Mouse (Mus musculus): ENCODE measurements around the gene Trmt2b. TPM values are rescaled to one million over a fixed set of nuclear protein-coding genes. Genes with fewer than 3 reads are reported as not detected.

Gene Trmt2b
- polyA plus RNA-seq, 1 experiment from 2014 or later = 6.5 TPM

GRCm38 (mm10) chrX:134296737-134297136, 20.0 kb upstream of the Trmt2b start:
- no peak for DNase-seq (ENCODE audit: low spot score)
- Histone ChIP-seq H3K4me2 (replicated peaks) (peak overlapping the region; percentile 54), H3K27me3 (ENCODE audit: control insufficient read depth, insufficient read depth, low read length) (peaks cover 9% of the 10 kb centered on the region), H3K9me3 (ENCODE audit: control insufficient read depth, low read length) (no peaks in the 10 kb centered on the region), H3K27ac (peak overlapping the region; percentile 9; the same call in 1 of the 2 replicates), H3K4me3 (replicated peaks; ENCODE audit: low read length) (peak overlapping the region; percentile 51), H3K4me1 (replicated peaks; ENCODE audit: control insufficient read depth, insufficient read depth, low read length) (0 out of 2 replicates have a peak, but pooled peaks cover 5% of the 10 kb centered on the region), H3K9ac (peak overlapping the region; percentile 71), H3K36me3 (replicated peaks; ENCODE audit: control insufficient read depth, insufficient read depth) (no peaks in the 10 kb centered on the region)
- ATAC-seq (ENCODE audit: low FRiP score) = peak; percentile 49; the same call in 1 of the 2 replicates
- 23% methylated on average over 7 of the region's 7 CpGs for WGBS

GRCm38 (mm10) chrX:134296301-134296700, 19.5 kb upstream of the Trmt2b start:
- ATAC-seq (ENCODE audit: low FRiP score) = peak; percentile 29; the same call in 1 of the 2 replicates
- Histone ChIP-seq H3K4me2 (replicated peaks) (peak overlapping the region; percentile 54), H3K9ac (peak overlapping the region; percentile 71), H3K36me3 (replicated peaks; ENCODE audit: control insufficient read depth, insufficient read depth) (no peaks in the 10 kb centered on the region), H3K4me3 (replicated peaks; ENCODE audit: low read length) (peak overlapping the region; percentile 51), H3K27me3 (ENCODE audit: control insufficient read depth, insufficient read depth, low read length) (peaks cover 14% of the 10 kb centered on the region), H3K27ac (peak overlapping the region; percentile 87), H3K4me1 (replicated peaks; ENCODE audit: control insufficient read depth, insufficient read depth, low read length) (0 out of 2 replicates have a peak, but pooled peaks cover 5% of the 10 kb centered on the region), H3K9me3 (ENCODE audit: control insufficient read depth, low read length) (no peaks in the 10 kb centered on the region)
- no peak for DNase-seq (ENCODE audit: low spot score)
- WGBS = 26% methylated on average over 9 of the region's 9 CpGs

DNA sequence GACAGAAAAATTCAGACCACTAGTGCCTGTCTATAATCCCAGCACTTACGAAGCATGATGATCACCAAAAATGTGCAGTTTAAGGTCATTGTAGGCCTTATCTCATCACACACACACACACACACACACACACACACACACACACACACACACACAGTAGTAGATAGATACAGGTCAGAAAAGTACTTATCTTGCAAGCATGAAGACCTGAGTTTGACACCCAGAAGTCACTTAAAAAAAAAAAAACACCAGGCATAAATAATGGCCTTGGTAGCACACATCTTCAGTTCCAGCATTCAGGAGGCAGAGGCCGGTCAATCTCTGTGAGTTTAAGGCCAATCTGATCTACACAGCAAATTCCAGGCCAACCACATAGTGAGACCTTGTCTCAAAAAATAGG, 10.5 kb upstream of the Trmt2b start:
- H3K27ac ChIP-seq = no peak overlapping the region
- DNase-seq (ENCODE audit: low spot score) (no peak), ATAC-seq (ENCODE audit: low FRiP score) (no peak)
- H3K27me3 ChIP-seq (ENCODE audit: control insufficient read depth, insufficient read depth, low read length) = peaks cover 14% of the 10 kb centered on the region
- H3K4me3 ChIP-seq (replicated peaks; ENCODE audit: low read length) = no peak overlapping the region
- no peaks in the 10 kb centered on the region for H3K4me1 ChIP-seq (replicated peaks; ENCODE audit: control insufficient read depth, insufficient read depth, low read length)
- no peaks in the 10 kb centered on the region for H3K36me3 ChIP-seq (replicated peaks; ENCODE audit: control insufficient read depth, insufficient read depth)
- WGBS = 94% methylated on average over 2 of the region's 2 CpGs
- H3K9ac ChIP-seq = no peak overlapping the region
- no peaks in the 10 kb centered on the region for H3K9me3 ChIP-seq (ENCODE audit: control insufficient read depth, low read length)
- no peak overlapping the region for H3K4me2 ChIP-seq (replicated peaks)

DNA sequence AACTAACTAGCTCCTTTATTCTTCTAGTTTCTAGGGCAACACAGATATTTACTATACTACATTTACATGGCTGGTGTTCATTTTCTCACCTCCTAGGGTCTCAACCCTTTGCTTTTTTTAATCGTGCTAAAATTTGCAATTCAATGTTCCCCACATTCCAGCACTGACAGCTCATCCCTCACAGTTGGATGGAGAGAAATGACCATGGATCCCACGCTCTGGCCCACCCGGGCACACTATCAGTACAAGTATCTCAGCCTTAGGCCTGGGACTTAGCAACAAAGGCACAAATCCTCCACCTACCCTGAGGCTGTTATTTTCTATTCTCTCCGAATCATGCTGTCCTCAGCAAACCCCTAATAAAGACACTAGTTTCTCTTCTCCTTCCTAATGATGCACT, 9.0 kb upstream of the Trmt2b start:
- Histone ChIP-seq H3K4me2 (replicated peaks) (no peak overlapping the region), H3K4me3 (replicated peaks; ENCODE audit: low read length) (no peak overlapping the region), H3K9me3 (ENCODE audit: control insufficient read depth, low read length) (no peaks in the 10 kb centered on the region), H3K27ac (no peak overlapping the region), H3K9ac (no peak overlapping the region), H3K4me1 (replicated peaks; ENCODE audit: control insufficient read depth, insufficient read depth, low read length) (no peaks in the 10 kb centered on the region), H3K27me3 (ENCODE audit: control insufficient read depth, insufficient read depth, low read length) (peaks cover under 1% of the 10 kb centered on the region), H3K36me3 (replicated peaks; ENCODE audit: control insufficient read depth, insufficient read depth) (no peaks in the 10 kb centered on the region)
- 32% methylated on average over 4 of the region's 4 CpGs for WGBS
- ATAC-seq (ENCODE audit: low FRiP score) (no peak), DNase-seq (ENCODE audit: low spot score) (no peak)

- no peak for ATAC-seq (ENCODE audit: low FRiP score)
- WGBS = 78% methylated on average over 2 of the region's 2 CpGs
- H3K27ac ChIP-seq = no peak overlapping the region
These were observed 8.3 kb upstream of the Trmt2b start for GRCm38 (mm10) chrX:134285102-134285501.

DNA sequence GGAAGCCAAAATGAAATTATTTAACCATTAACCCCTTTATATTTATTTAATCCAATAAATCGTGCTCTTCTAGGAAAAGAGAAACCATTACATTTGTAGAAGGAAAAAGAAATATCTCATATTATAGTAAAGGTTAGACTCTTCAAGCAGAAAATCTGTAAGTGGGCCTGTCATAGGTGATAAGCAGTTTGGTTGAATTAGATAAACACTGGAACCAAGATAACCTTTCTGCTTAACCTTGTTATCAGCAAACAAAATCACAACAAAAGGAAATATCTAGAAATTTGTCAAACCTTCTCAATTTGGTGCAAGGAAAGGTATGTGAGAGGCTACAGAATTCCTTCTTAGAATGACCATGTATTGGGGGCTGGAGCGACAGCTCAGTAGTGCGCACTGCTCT, 3.7 kb upstream of the Trmt2b start:
- ATAC-seq (ENCODE audit: low FRiP score) = no peak
- no peaks in the 10 kb centered on the region for H3K9me3 ChIP-seq (ENCODE audit: control insufficient read depth, low read length)

More at GRCm38 (mm10) chrX:134285102-134285501, 8.3 kb upstream of the Trmt2b start:
- no peak overlapping the region for H3K4me3 ChIP-seq (replicated peaks; ENCODE audit: low read length)
- H3K27me3 ChIP-seq (ENCODE audit: control insufficient read depth, insufficient read depth, low read length) = no peaks in the 10 kb centered on the region; the same call in 1 of the 2 replicates
- H3K9ac ChIP-seq = no peak overlapping the region
- H3K36me3 ChIP-seq (replicated peaks; ENCODE audit: control insufficient read depth, insufficient read depth) = no peaks in the 10 kb centered on the region
- no peak for DNase-seq (ENCODE audit: low spot score)
- no peaks in the 10 kb centered on the region for H3K9me3 ChIP-seq (ENCODE audit: control insufficient read depth, low read length)
- H3K4me1 ChIP-seq (replicated peaks; ENCODE audit: control insufficient read depth, insufficient read depth, low read length) = no peaks in the 10 kb centered on the region
- H3K4me2 ChIP-seq (replicated peaks) = no peak overlapping the region

GRCm38 (mm10) chrX:134275715-134276114, 1.1 kb downstream of the Trmt2b start:
- Histone ChIP-seq H3K9ac (no peak overlapping the region; the same call in 1 of the 2 replicates), H3K36me3 (replicated peaks; ENCODE audit: control insufficient read depth, insufficient read depth) (no peaks in the 10 kb centered on the region), H3K4me3 (replicated peaks; ENCODE audit: low read length) (no peak overlapping the region), H3K27ac (no peak overlapping the region), H3K27me3 (ENCODE audit: control insufficient read depth, insufficient read depth, low read length) (peaks cover 9% of the 10 kb centered on the region; the same call in 1 of the 2 replicates), H3K4me1 (replicated peaks; ENCODE audit: control insufficient read depth, insufficient read depth, low read length) (no peaks in the 10 kb centered on the region), H3K4me2 (replicated peaks) (0 out of 2 replicates have a peak overlapping the region, but pooled peaks have one; percentile 51), H3K9me3 (ENCODE audit: control insufficient read depth, low read length) (no peaks in the 10 kb centered on the region)
- DNase-seq (ENCODE audit: low spot score) (no peak), ATAC-seq (ENCODE audit: low FRiP score) (no peak)
- WGBS = 21% methylated on average over 6 of the region's 6 CpGs

More for the DNA sequence above, 3.7 kb upstream of the Trmt2b start:
- no peak overlapping the region for H3K27ac ChIP-seq
- 0 out of 2 replicates have a peak, but pooled peaks cover 6% of the 10 kb centered on the region for H3K27me3 ChIP-seq (ENCODE audit: control insufficient read depth, insufficient read depth, low read length)
- H3K4me3 ChIP-seq (replicated peaks; ENCODE audit: low read length) = no peak overlapping the region
- no peak overlapping the region for H3K4me2 ChIP-seq (replicated peaks)
- no peak for DNase-seq (ENCODE audit: low spot score)
- H3K9ac ChIP-seq = no peak overlapping the region
- no peaks in the 10 kb centered on the region for H3K36me3 ChIP-seq (replicated peaks; ENCODE audit: control insufficient read depth, insufficient read depth)
- no peaks in the 10 kb centered on the region for H3K4me1 ChIP-seq (replicated peaks; ENCODE audit: control insufficient read depth, insufficient read depth, low read length)
- WGBS = 94% methylated on average over 3 of the region's 3 CpGs

DNA sequence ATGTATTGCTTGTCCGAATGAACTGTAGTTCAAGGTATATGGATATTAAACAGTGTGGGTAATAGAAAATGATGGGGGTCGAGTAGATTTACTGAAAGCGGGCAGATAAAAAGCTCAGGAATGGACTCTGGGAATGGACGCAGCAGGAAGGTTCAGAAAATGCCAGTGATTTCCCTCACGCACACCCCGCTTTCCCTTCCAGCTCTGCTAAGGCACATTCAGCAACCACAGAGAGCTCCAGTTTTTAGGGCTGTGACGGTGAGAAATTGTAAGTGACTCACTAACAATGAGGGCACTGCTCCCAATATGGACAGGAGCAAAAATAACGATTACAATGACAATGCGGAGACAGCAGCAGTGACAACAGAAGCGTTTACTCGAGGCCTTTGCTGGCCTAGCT, 14.7 kb downstream of the Trmt2b start:
- ATAC-seq (ENCODE audit: low FRiP score) (peak; percentile 46; the same call in 1 of the 2 replicates), DNase-seq (ENCODE audit: low spot score) (no peak)
- Histone ChIP-seq H3K9ac (no peak overlapping the region), H3K36me3 (replicated peaks; ENCODE audit: control insufficient read depth, insufficient read depth) (no peaks in the 10 kb centered on the region), H3K4me3 (replicated peaks; ENCODE audit: low read length) (no peak overlapping the region), H3K4me2 (replicated peaks) (no peak overlapping the region), H3K9me3 (ENCODE audit: control insufficient read depth, low read length) (no peaks in the 10 kb centered on the region), H3K27ac (no peak overlapping the region), H3K27me3 (ENCODE audit: control insufficient read depth, insufficient read depth, low read length) (no peaks in the 10 kb centered on the region), H3K4me1 (replicated peaks; ENCODE audit: control insufficient read depth, insufficient read depth, low read length) (no peaks in the 10 kb centered on the region)
- 66% methylated on average over 11 of the region's 11 CpGs for WGBS

DNA sequence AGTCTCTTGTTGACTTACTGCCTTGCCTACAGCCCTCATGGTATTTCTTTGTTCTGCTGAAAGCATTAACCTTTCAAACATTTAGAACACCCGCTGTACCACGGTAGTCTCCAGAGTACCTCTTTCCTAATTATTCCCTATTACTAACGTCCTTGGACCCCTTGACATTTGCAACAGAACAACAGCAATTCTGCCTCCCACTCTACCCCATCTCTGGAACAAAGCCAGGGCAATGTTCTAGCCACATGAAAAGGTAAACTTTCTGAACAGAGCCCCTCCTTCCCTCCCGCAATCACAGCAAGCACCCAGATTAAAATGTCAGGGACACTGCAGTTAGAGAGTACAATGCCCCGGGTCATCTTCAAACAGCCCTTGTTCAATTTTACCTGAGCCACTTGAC, 15.6 kb downstream of the Trmt2b start:
- WGBS = 47% methylated on average over 5 of the region's 5 CpGs
- Histone ChIP-seq H3K4me3 (replicated peaks; ENCODE audit: low read length) (no peak overlapping the region), H3K27ac (0 out of 2 replicates have a peak overlapping the region, but pooled peaks have one; percentile 1), H3K36me3 (replicated peaks; ENCODE audit: control insufficient read depth, insufficient read depth) (no peaks in the 10 kb centered on the region), H3K9ac (no peak overlapping the region), H3K4me1 (replicated peaks; ENCODE audit: control insufficient read depth, insufficient read depth, low read length) (no peaks in the 10 kb centered on the region), H3K9me3 (ENCODE audit: control insufficient read depth, low read length) (no peaks in the 10 kb centered on the region), H3K4me2 (replicated peaks) (no peak overlapping the region), H3K27me3 (ENCODE audit: control insufficient read depth, insufficient read depth, low read length) (no peaks in the 10 kb centered on the region)
- ATAC-seq (ENCODE audit: low FRiP score) (no peak), DNase-seq (ENCODE audit: low spot score) (no peak)

GRCm38 (mm10) chrX:134248202-134248601, 28.6 kb downstream of the Trmt2b start:
- no peaks in the 10 kb centered on the region for H3K36me3 ChIP-seq (replicated peaks; ENCODE audit: control insufficient read depth, insufficient read depth)
- H3K4me3 ChIP-seq (replicated peaks; ENCODE audit: low read length) = no peak overlapping the region
- ATAC-seq (ENCODE audit: low FRiP score) (no peak), DNase-seq (ENCODE audit: low spot score) (no peak)
- no peak overlapping the region for H3K27ac ChIP-seq
- 67% methylated on average over 2 of the region's 2 CpGs for WGBS
- H3K4me2 ChIP-seq (replicated peaks) = no peak overlapping the region
- H3K27me3 ChIP-seq (ENCODE audit: control insufficient read depth, insufficient read depth, low read length) = no peaks in the 10 kb centered on the region
- no peaks in the 10 kb centered on the region for H3K4me1 ChIP-seq (replicated peaks; ENCODE audit: control insufficient read depth, insufficient read depth, low read length)
- no peak overlapping the region for H3K9ac ChIP-seq
- H3K9me3 ChIP-seq (ENCODE audit: control insufficient read depth, low read length) = no peaks in the 10 kb centered on the region
